Mouse (Mus musculus): ENCODE results near the gene Aqp12. TPM values are rescaled to one million over a fixed set of nuclear protein-coding genes. Genes with fewer than 3 reads are reported as not detected.
A peak's percentile ranks its signal among the peaks of the same experiment; 100 is the strongest.

The Aqp12 gene
- total RNA-seq, 2 experiments from 2014 or later: not detected

GRCm38 (mm10) chr1:93026600-93026999, 20.5 kb downstream of the Aqp12 start:
- intact Hi-C loops (cut with DNase I): no loop called here
- no peak for TF ChIP-seq CTCF (IDR thresholded peaks at IDR 0.05)
- no peak for DNase-seq (ENCODE audit: extremely low spot score in 1 of 2, low spot score in 2 of 2)
- Histone ChIP-seq H3K27ac (no peak overlapping the region), H3K4me3 (no peak overlapping the region)

GRCm38 (mm10) chr1:93029387-93029786, 23.3 kb downstream of the Aqp12 start:
- peak; percentile 8 for TF ChIP-seq CTCF (IDR thresholded peaks at IDR 0.05)
- no peak overlapping the region for H3K27ac ChIP-seq
- H3K4me3 ChIP-seq: no peak overlapping the region
- intact Hi-C loops (cut with DNase I): no loop called here
- no peak for DNase-seq (ENCODE audit: extremely low spot score in 1 of 2, low spot score in 2 of 2)

- DNase-seq (ENCODE audit: extremely low spot score in 1 of 2, low spot score in 2 of 2): no peak
- Histone ChIP-seq H3K27ac (no peak overlapping the region), H3K4me3 (no peak overlapping the region)
- intact Hi-C loops (cut with DNase I): no loop called here
- no peak for TF ChIP-seq CTCF (IDR thresholded peaks at IDR 0.05)
These were observed 23.9 kb downstream of the Aqp12 start for GRCm38 (mm10) chr1:93030060-93030459.

GRCm38 (mm10) chr1:93031199-93031598, 25.1 kb downstream of the Aqp12 start:
- intact Hi-C loops (cut with DNase I): no loop called here
- TF ChIP-seq CTCF (IDR thresholded peaks at IDR 0.05): no peak

GRCm38 (mm10) chr1:93033989-93034388, 27.9 kb downstream of the Aqp12 start:
- intact Hi-C loops (cut with DNase I): no loop called here
- no peak overlapping the region for H3K27ac ChIP-seq
- no peak for TF ChIP-seq CTCF (IDR thresholded peaks at IDR 0.05)
- H3K4me3 ChIP-seq: no peak overlapping the region
- no peak for DNase-seq (ENCODE audit: extremely low spot score in 1 of 2, low spot score in 2 of 2)

More at GRCm38 (mm10) chr1:93031199-93031598, 25.1 kb downstream of the Aqp12 start:
- DNase-seq (ENCODE audit: extremely low spot score in 1 of 2, low spot score in 2 of 2): no peak
- peak overlapping the region; percentile 34; the same call in 1 of the 2 replicates for H3K27ac ChIP-seq
- no peak overlapping the region for H3K4me3 ChIP-seq

GRCm38 (mm10) chr1:93035981-93036380, 29.8 kb downstream of the Aqp12 start:
- intact Hi-C loops (cut with DNase I): no loop called here
- no peak overlapping the region for H3K27ac ChIP-seq
- DNase-seq (ENCODE audit: extremely low spot score in 1 of 2, low spot score in 2 of 2): no peak
- TF ChIP-seq CTCF (IDR thresholded peaks at IDR 0.05): no peak
- no peak overlapping the region for H3K4me3 ChIP-seq

- H3K27ac ChIP-seq: no peak overlapping the region
- no peak overlapping the region for H3K4me3 ChIP-seq
- TF ChIP-seq CTCF (IDR thresholded peaks at IDR 0.05): no peak
- intact Hi-C loops (cut with DNase I): no loop called here
- no peak for DNase-seq (ENCODE audit: extremely low spot score in 1 of 2, low spot score in 2 of 2)
These were observed 40.1 kb downstream of the Aqp12 start for GRCm38 (mm10) chr1:93046153-93046789.

- no peak for DNase-seq (ENCODE audit: extremely low spot score in 1 of 2, low spot score in 2 of 2)
- Histone ChIP-seq H3K4me3 (no peak overlapping the region), H3K27ac (no peak overlapping the region)
- intact Hi-C loops (cut with DNase I): no loop called here
- TF ChIP-seq CTCF (IDR thresholded peaks at IDR 0.05): no peak
These were observed 43.9 kb downstream of the Aqp12 start for GRCm38 (mm10) chr1:93050071-93050470.

- H3K4me3 ChIP-seq: no peak overlapping the region
- no peak for TF ChIP-seq CTCF (IDR thresholded peaks at IDR 0.05)
- no peak overlapping the region for H3K27ac ChIP-seq
- DNase-seq (ENCODE audit: extremely low spot score in 1 of 2, low spot score in 2 of 2): no peak
- intact Hi-C loops (cut with DNase I): no loop called here
These were observed 45.1 kb downstream of the Aqp12 start for GRCm38 (mm10) chr1:93051124-93051833.

Other genes starting within 250 kb of the Aqp12 start
- 10 to 100 TPM; 88.7 to 94.1 TPM for gene Gpc1, start 174.7 kb upstream of the Aqp12 start, total RNA-seq (2021)
- under 1 TPM; 0.29 to 0.37 TPM for gene Ankmy1, start 103.4 kb upstream of the Aqp12 start, total RNA-seq (2021)
- gene Dusp28, start 99.4 kb upstream of the Aqp12 start, total RNA-seq (2021): 10 to 100 TPM; 15.8 to 16.2 TPM
- gene Rnpepl1, start 95.6 kb upstream of the Aqp12 start, total RNA-seq (2021): 10 to 100 TPM; 30.2 to 37.4 TPM
- gene Capn10, start 72.0 kb upstream of the Aqp12 start, total RNA-seq (2021): 10 to 100 TPM; 39.0 to 40.1 TPM
- gene Gpr35, start 55.5 kb upstream of the Aqp12 start, total RNA-seq (2021): 1 to 10 TPM in 1 of 2 experiments, under 1 TPM in 1; 0.16 to 1.1 TPM
- gene Kif1a, start 95.6 kb downstream of the Aqp12 start, total RNA-seq (2021): 100 to 1,000 TPM; 730 to 772 TPM
- gene Agxt, start 128.9 kb downstream of the Aqp12 start, total RNA-seq (2021): not detected
- gene 2310007B03Rik, start 154.6 kb downstream of the Aqp12 start, total RNA-seq (2021): not detected
- under 1 TPM; 0.07 to 0.12 TPM for gene Crocc2, start 162.4 kb downstream of the Aqp12 start, total RNA-seq (2021)
- gene Sned1, start 229.5 kb downstream of the Aqp12 start, total RNA-seq (2021): 10 to 100 TPM in 1 of 2 experiments, 1 to 10 TPM in 1; 7.0 to 10.0 TPM